Mouse (Mus musculus): ENCODE measurements around the gene Stoml1.

GRCm38 (mm10) chr9:58295345-58295744 is 42.4 kb downstream of the Stoml1 start:
- no peak for TF ChIP-seq POLR2A (IDR thresholded peaks at IDR 0.05; ENCODE audit: low read depth, low read length)
- TF ChIP-seq CTCF (IDR thresholded peaks at IDR 0.05; ENCODE audit: extremely low read depth, insufficient read length, insufficient replicate concordance, low read depth, low read length): no peak
